Mouse (Mus musculus) cortical plate, adult 2 months (tissue): ENCODE measurements around the gene Cyb5r3.

ENCODE experiments used
- CTCF ChIP-seq: fragments of 200-500 bp; IDR thresholded peaks from 2 replicates; pipeline ENCODE4 v1.5.1; 2011; ENCODE audit warnings: mild to moderate bottlenecking, control low read depth, low read length; ENCODE audit not compliant: insufficient read depth; ENCODE audit errors: extremely low read depth
- POLR2A ChIP-seq: fragments of 200-500 bp; IDR thresholded peaks from 2 replicates; pipeline ENCODE4 v1.6.1; 2011; ENCODE audit warnings: mild to moderate bottlenecking, low read length, control low read depth; ENCODE audit not compliant: insufficient read depth; ENCODE audit errors: extremely low read depth

DNA sequence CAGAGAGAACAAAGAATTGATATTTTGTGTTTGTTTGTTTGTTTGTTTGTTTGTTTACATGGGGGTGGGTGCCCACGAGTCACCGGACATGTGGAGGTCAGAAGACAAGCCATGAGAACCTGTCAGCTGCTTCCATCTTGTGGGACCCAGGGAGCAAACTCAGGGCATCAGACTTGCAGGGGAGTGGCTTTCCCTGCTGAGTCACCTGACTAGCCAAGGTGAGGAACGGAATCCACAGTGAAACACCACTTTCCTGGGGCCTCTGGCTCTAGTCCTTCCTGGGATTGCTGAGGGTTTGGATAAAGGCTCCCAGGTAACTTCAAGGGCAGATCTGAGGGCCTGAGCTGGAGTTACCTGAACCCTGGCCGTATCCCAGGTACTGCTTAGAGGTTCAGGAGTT, 4.3 kb upstream of the Cyb5r3 start:
- TF ChIP-seq CTCF (no peak), POLR2A (no peak)
